Mouse (Mus musculus): ENCODE results near the gene P4ha1. TPM values are rescaled to one million over a fixed set of nuclear protein-coding genes. Genes with fewer than 3 reads are reported as not detected.
A peak's percentile ranks its signal among the peaks of the same experiment; 100 is the strongest.

P4ha1 gene
- total RNA-seq, 2 experiments from 2014 or later, result 14.3 to 25.0 TPM

DNA sequence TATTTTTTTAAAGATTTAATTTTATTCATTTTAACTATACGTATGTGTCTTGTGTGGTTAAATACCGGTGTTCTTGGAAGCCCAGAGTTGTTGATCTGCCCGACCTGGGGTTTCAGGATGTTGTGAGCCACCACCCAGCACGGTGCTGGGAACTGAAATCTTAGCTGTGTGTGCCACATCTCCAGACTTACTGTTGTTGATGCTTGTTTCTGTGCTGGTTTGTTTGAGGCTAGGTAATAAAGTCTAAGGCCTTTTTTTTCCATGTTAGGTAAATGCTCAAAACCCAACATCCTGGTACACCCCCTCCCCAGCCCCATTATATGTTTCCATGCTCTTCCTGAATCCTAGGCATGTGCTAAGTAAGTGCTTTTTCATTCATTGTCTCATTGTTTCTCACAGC, 825 bp upstream of the P4ha1 start:
- no peak for ATAC-seq (ENCODE audit: poor library complexity, severe bottlenecking)

DNA sequence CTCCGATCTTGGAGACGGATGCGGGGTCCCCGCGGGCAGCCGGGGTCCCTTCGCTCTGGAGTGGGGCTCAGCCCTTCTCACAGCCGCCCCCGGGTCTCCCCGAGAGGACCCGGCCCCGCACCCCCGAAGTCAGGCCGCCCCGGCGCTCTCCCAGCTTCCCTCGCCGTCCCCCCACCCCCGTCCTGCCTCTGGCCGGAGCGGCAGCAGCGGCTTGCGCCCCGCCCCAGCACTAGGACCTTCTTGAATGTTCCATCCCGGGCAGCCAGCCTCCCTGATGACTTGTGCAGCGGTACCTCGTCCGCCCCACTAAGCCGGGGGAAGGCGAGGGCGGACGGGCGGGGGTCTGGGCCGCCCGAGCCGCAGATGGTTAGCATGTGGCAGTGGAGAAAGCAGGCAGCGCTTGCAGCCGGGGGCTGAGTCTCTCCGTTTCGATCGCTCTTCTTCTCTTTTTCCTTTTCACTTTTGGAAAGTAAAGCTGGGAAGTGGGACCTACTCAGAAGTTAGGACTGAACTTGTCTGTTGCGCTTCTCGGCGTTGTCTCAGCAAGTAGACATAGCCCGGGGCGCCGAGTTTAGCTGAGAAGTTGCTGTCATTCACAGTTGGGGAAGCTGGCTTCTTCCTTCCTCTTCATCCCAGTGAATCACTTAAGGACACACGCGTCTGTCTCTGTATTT, 529 bp downstream of the P4ha1 start:
- peak; percentile 33 for ATAC-seq (ENCODE audit: poor library complexity, severe bottlenecking)

DNA sequence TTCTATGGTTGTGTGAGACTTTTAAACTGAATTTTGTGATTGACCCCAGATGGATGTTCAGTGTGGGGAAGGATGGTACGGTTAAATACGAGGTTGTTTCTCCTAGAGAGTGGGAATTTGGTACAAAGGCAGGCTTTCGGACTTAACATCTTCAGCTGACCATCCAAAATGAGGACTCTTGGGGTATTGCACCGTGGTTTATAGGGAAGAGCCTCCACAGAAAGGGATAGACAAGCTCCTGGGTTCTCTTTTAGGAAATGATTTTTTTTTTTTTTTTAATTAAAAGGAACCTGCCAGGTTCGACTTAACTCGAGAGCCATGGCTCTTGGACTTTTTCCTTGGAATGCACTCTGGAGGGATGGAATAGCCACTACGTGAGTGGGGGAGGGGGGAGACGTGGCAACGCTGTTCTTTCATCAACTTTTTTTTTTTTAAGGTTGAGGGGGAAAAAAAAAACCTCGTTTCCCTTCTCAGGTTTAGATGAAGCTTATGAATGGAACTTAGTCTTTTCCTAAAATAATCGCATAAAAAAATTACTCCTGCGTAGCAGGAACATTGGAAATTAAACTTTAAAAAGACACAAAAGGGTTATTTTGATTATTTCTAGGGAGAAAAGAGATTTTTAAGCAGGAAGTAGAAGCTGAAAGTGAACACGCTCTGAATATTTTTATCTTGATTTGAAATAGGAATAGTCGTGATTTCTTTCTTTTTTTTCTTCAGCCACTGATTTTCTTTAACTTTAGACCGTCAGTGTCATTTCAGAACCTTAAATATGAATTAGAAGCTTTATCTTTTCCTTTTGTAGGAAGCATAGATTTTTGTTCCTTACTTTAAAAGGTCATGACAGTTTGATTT, 1.4 kb downstream of the P4ha1 start:
- ATAC-seq (ENCODE audit: poor library complexity, severe bottlenecking), result no peak

DNA sequence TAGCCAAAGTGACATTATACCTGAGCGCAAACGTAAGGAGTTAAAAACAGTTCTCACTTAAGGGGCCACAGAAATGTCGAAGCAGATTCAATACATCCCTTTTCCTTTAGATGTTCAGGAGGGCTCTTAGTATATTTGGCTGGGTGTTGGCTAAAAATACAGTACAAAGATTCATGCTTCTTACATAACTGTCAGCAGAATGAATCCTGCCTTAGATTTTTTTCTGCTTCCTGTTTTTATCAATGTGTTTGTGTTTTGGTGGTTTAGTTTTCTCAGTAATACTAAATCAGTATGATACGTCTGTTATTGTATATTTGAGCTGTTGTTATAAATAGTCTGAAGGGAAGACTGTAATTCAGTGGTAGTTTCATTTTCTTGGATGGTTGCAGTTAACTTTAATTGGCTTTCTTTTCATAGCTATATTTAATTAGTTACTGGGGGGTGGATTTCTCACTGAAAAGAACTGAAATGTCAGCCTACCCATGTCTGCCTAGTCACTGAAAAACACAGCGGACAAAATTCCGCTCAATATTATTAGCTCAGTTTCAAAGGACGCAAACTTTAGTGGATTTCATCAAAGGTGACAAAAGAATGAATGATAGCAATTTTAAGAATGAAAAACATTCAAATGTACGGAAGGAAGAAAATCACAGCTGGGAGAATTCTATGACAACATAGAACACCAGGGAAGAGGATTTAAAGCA, 3.7 kb downstream of the P4ha1 start:
- no peak for ATAC-seq (ENCODE audit: poor library complexity, severe bottlenecking)

DNA sequence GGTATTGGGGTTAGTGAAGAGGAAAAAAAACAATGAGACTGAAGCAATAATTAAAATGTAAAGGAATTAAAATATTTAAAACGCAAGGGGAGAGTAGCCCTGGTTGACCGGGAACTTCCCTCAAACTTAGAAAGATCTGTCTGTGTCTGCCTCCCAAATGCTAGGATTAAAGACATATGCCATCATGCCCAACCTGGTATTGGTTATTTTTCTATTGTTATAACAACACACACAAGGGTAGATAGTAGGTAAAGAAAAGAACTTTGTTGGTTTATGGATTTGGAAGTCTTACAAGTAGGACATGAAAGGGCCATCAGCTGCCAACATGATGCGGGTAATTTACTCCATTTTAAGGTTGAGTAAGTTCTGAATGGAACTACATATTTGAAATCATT, 4.2 kb downstream of the P4ha1 start:
- no peak for ATAC-seq (ENCODE audit: poor library complexity, severe bottlenecking)

DNA sequence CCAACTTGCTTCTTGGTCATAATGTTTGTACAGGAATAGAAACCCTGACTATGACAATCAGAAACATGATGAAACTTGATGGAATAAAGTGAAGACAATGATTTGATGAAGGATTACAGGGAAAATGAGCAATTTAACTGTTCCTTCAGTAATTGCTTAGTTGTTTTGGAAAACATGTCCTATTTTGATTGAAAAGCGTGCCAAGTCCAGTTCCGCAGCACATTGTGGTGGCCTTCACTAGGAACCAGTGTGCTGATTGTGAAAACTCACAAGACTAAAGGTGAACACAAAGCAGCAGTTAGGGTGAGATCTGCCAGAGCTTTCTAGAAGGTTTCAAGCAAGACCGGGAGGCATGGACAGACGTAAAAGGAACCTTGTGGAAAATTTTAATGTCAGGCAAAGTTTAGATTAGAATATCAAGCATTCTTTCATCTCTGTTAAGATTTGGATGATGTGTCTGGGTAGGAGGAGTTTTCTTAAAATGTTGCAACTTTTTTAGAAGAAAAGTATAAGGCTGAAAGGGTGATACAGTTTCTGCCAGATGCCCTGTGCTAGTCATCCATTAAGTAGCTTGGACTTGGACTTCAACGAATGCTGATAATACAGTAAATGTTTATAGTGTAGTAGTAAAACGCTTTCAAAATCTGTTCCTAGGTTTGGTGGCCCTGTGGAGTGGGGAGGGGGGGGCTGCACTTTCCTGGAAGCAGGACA, 8.6 kb downstream of the P4ha1 start:
- no peak for ATAC-seq (ENCODE audit: poor library complexity, severe bottlenecking)

DNA sequence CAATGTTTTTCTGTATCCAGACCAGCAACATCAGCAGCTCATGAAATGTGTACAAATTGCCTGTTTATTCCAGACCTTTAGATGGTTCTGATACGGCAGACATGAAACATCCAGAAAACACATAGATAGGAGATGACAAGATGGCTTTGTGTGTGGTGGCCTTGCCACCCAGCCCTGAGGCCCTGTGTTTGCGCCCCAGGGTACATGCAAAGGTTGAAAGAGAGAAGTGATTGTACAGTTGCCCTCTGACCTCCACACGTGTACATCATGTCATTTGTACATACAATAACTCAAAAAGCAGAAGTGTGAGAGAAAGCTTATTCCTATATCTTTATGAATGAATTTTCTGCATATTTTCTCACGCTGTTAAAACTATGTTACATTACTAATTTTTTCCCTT, 10.3 kb downstream of the P4ha1 start:
- peak; percentile 85 for ATAC-seq (ENCODE audit: poor library complexity, severe bottlenecking)

DNA sequence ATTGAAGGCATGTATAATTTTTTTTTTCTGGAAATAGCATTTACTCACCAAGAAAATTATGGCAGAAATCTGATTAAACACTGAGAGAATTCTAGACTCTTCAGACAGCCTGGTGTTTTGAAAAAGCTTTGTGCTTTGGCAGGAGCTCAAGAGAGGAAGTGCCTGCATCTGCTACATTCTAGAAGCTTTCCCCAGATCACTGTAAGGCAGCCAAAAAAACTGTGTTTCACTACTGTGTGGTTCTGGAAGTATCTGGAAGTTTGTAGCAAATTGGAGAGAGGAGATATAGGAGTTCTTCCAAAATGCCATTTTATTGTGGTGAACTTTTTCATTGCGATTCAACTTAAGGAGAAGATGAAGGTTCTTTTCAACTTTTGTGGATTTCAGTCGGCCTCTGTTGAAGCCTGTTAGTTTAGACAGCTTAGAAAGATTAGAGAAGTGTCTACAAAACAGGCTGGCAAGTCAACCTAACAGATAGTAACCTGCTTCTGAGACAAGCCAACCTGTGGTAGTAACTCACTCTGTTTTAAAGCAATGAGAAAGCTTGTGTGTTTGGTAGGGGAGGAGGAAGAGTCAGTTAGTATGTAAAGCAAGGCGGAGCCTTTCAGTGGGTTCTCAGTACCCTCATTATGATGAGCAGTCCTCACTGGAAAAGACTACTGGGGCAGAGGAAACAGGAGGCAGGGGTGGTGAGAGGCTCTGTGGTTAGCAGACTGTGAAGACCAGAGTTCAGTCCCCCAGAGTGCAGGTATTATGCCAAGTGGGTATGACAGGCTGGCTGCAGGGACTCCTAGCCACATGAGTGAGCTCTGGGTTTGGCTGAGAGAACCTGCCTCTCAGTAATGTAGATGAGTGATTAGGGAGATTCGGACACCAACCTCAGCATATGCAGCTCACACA, 12.1 kb downstream of the P4ha1 start:
- ATAC-seq (ENCODE audit: poor library complexity, severe bottlenecking), result no peak

DNA sequence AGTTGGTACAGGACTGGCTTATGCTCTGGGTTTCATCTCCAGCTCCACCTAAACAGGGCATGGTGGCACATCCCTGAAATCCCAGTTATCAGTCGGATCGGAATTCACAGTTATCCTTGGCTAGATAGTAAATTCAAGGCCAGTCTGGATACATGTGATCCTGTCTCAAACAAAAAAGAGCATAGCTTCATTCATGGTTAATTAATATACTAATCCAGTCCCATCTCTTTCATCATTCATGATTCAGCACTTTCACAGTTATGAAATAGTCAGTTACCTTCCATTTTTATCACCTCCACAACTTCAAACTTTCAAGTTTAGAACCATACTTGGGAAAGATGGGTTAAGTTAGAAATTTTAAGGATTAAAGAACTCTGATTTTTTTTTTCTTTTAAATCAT, 13.0 kb downstream of the P4ha1 start:
- no peak for ATAC-seq (ENCODE audit: poor library complexity, severe bottlenecking)

DNA sequence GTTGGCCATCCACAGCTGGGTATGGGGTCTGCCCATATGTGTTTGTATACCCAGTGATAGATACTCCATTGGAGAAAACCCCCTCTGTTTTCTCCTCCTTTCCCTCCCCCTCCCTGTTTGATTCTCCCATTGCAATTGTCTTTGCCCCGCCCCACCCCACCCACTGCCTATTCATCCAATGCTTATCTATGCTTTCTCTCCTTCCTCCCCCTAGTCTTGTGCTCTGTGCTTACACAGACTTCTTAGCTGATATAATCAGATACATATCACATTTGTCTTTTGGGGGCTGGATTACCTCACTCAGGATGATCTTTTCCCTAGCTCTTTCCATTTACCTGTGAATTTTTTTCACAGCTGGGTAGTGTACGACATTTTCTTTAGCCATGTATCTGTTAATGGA, 23.5 kb downstream of the P4ha1 start:
- no peak for ATAC-seq (ENCODE audit: poor library complexity, severe bottlenecking)

DNA sequence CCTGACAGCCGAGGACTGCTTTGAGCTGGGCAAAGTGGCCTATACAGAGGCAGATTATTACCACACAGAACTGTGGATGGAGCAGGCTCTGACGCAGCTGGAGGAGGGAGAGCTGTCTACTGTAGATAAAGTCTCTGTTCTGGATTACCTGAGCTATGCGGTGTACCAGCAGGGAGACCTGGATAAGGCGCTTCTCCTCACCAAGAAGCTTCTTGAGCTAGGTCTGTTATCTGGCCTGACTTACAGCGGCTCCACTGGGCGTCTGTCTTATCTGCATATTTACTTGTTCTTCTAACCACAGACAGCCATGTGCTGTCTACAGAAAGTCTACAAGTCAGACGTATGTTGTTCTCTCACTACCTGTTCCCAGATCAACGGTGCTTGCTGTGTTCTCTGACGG, 25.1 kb downstream of the P4ha1 start:
- peak; percentile 45; the same call in 1 of the 2 replicates for ATAC-seq (ENCODE audit: poor library complexity, severe bottlenecking)

DNA sequence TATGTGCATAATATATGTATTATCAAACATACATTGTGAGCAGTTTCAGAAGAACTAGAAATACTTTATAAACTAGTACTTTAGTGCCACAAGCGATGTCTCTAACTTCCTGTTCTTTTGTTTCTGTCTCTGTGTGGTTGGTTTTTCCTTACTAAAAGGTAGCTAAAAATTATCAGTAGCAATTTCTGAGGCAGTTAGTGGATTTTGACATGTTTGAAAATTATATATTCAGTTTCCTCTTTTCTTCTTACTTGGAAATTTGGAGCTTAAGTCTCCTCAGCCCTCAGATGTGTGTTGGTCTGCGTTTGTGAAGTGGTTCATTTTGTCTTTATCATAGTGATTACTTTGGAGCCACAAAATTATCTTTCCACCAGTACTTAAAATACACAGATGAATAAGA, 26.4 kb downstream of the P4ha1 start:
- ATAC-seq (ENCODE audit: poor library complexity, severe bottlenecking), result no peak

DNA sequence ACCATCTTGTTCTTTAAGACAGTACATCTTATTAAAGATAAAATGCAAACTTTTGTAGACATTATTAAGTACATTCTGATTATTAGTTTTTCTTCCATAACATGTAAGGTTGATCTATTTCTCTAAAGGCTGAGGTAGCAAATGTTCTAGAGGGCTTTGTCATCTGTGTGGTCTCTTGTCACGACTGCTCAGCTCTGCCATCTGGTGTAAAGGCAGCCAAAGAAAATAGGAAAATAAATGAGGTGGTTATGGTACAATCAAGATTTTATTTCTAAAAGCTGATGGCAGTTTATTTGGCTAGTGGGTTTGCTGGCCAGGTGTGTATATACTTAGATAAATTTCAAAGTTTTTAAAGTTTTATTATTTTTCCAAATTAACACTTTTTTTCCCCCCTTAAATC, 30.0 kb downstream of the P4ha1 start:
- ATAC-seq (ENCODE audit: poor library complexity, severe bottlenecking), result no peak

DNA sequence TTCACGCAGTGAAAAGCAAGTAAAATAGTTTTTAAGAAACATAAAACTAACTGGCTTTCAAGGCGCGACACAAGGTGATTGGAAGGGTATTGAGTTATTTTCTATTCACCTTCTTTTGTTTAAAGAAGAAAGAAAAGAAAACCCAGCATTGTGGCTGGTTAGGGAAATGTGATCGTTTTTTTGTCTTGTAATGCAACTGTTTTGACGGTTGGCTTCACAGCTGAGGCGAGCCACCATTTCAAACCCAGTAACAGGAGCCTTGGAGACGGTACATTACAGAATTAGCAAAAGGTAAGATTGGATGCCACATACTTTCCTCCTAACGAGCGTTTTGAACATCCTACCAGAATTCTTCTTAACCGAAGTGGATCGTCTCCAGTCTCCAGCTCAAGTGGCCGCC, 31.0 kb downstream of the P4ha1 start:
- ATAC-seq (ENCODE audit: poor library complexity, severe bottlenecking), result no peak

DNA sequence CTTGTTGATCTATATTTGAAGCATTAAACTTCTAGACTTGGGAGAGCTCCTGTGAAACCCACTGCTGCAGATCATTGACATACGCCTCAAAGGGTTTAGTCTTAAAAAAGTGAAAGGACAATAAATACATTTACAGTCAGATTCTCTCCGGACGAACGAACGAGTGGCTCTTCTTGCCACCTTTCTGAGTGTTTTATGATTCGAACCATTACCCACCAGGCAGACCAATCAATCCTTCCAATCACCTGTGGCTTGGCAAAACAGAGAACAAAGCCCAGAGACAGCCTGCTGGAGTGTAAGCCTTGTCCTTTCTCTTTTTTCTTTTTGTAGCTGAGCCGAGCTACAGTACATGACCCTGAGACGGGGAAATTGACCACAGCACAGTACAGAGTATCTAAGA, 31.9 kb downstream of the P4ha1 start:
- ATAC-seq (ENCODE audit: poor library complexity, severe bottlenecking), result no peak

DNA sequence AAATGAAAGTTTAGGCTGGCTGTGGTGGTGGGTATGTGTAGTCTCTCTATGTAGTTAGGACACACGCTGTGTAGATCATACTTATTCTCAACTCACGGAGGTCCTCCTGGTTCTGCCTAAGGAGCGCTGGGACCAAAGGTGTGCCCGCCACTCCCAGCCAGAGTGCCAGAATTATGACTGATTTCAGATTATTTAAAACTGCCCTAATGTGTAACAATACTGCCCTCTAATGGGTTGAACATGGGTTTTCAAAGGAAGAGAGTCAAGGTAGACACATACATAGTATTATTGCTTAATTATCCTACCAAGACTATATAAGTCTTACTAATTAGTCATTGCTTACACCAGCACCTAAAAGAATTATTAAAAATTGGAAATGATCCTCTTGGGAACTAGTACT, 35.6 kb downstream of the P4ha1 start:
- no peak for ATAC-seq (ENCODE audit: poor library complexity, severe bottlenecking)

DNA sequence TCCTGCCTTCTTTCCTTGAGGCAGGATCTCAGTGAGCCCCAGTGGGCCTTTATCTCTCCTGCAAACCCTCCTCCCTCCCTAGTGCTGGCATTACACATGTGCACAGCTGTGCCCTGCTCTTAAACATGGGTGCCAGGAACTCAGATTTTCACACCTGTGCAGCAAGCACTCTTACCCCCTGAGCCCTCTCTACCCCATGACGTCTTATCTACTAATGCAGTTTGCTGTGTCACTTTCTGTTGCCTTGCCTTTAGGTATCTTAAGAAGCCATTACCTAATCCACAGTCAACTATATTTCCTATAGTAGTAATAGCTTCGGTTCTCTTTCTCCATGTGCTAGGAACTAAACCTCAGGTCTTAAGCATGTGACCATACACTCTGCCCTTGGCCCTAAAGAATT, 40.1 kb downstream of the P4ha1 start:
- no peak for ATAC-seq (ENCODE audit: poor library complexity, severe bottlenecking)

DNA sequence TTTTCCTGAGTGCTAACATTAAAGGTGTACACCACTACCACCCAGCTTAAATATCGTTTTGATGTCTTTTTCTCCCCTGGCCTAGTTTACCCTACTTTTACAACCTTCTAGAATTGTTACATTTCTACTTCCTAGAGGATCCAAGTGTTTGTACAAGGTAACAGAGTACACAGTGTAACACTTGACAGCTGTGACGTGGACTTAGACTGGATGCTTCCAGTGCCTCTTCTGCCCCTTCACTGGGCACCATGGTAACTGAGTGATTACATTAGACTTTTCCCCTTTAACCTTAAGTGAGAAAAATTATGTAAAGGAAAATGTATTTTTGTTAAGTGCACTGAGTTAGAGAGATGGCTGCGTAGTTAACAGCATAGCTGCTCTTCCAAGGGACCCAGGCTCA, 41.5 kb downstream of the P4ha1 start:
- no peak for ATAC-seq (ENCODE audit: poor library complexity, severe bottlenecking)

DNA sequence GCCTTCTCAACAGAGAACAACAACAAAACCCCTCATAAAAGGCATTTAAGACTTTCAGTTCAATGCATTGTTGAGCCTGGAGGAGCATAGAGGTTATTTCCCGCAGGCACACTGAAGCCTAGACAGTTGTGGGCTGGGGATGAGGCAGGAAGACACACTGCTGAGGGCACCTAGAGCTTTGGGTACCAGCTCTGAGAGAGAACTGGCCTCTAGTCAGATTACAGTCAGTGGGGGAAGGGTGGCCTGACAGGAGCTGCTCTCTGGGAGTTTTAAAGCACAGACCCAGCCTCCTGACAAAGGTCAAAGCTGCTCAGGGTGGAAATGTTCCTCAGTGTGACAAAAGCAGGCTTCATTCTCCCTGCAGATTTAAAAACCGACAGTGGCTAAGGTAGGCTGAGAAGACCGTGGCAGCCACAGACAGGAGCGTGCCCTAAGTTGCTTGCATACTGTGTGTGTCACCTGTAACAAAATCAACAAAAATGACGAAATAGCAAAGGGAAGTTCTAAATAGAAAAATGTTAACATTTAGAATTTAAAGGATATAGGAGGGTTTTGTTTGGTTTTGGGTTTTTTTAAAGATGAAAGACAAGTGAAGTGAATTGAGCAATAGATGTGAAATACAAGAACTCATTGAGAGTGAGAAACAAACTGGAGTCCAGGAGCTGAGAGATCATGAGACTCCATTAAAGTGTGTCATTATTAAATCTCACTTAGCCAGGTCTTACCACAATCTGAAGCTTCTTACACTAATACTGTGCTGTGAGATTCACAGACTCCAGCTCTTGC, 42.9 kb downstream of the P4ha1 start:
- ATAC-seq (ENCODE audit: poor library complexity, severe bottlenecking), result no peak
